Mouse (Mus musculus): ENCODE results near the gene Defb35. TPM values are rescaled to one million over a fixed set of nuclear protein-coding genes. Genes with fewer than 3 reads are reported as not detected.

Gene Defb35
- polyA plus RNA-seq, 1 experiment from 2014 or later: not detected

DNA sequence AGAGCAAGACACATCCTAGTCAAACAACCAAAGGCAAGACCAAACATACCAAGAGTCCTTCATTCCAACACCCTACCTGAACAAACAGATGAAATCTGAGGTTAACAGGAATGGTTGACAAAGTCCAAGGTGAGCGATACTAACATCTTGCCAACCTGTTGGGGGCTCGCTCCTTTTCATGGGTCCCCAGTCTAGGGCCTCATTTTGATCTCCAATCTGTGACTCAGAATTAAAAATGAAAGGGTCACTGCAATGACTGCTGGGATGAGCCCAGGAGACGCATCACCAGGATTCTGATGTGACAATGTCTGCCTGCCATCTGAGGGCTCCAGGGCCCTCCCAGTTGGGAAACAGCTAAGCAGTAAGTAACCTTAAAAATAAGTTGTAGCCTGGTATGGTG lies 31.3 kb downstream of the Defb35 start, which contains the start of gene Ccdc70:
Gene Ccdc70, plus strand, starts transcription at position 301 of the 400 bp plus-strand sequence.
- no peak for TF ChIP-seq CTCF (IDR thresholded peaks at IDR 0.05; ENCODE audit: low read depth)
- Histone ChIP-seq H3K27ac (ENCODE audit: low read depth, low read length) (no peak within 1 kb of the TSS), H3K4me3 (ENCODE audit: low read depth, low read length) (no peak within 1 kb of the TSS), H3K36me3 (ENCODE audit: control insufficient read depth, insufficient read depth) (no peaks in the 10 kb centered on the region), H3K4me1 (replicated peaks; ENCODE audit: control insufficient read depth, insufficient read depth, low read length) (no peaks in the 10 kb centered on the region), H3K4me2 (replicated peaks; ENCODE audit: low read depth) (no peak within 1 kb of the TSS), H3K27me3 (replicated peaks; ENCODE audit: control insufficient read depth, insufficient read depth, low read length) (no peaks in the 10 kb centered on the region), H3K9me3 (ENCODE audit: control insufficient read depth) (no peaks in the 10 kb centered on the region), H3K9ac (ENCODE audit: low read depth, low read length) (no peak within 1 kb of the TSS)
- 79% methylated on average over 3 of the region's 3 CpGs for WGBS
- ATAC-seq: no peak

DNA sequence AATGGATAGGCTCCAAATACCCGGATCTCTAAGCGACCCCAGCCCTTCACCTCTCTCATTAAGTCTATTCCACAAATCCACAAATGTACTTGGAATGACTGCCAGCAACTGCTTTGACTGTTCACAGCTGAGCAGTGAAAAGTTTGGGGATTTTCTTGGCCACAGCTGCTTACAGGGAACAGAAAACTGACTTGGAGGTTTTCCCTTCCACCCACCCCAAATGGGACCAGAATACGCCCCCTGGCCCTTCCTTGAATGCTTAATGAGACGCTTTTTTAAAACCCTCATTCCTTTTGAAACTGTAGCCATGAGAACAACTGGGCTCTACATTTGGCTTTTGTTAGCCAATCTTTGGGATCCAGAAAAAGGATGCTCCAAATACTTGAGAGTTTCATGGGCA lies 40.0 kb downstream of the Defb35 start:
- Histone ChIP-seq H3K9ac (ENCODE audit: low read depth, low read length) (no peak overlapping the region), H3K4me2 (replicated peaks; ENCODE audit: low read depth) (no peak overlapping the region), H3K4me3 (ENCODE audit: low read depth, low read length) (no peak overlapping the region), H3K27me3 (replicated peaks; ENCODE audit: control insufficient read depth, insufficient read depth, low read length) (no peaks in the 10 kb centered on the region), H3K9me3 (ENCODE audit: control insufficient read depth) (no peaks in the 10 kb centered on the region), H3K36me3 (ENCODE audit: control insufficient read depth, insufficient read depth) (no peaks in the 10 kb centered on the region), H3K27ac (ENCODE audit: low read depth, low read length) (no peak overlapping the region), H3K4me1 (replicated peaks; ENCODE audit: control insufficient read depth, insufficient read depth, low read length) (no peaks in the 10 kb centered on the region)
- WGBS: 61% methylated on average over 4 of the region's 4 CpGs
- TF ChIP-seq CTCF (IDR thresholded peaks at IDR 0.05; ENCODE audit: low read depth): no peak
- no peak for ATAC-seq

DNA sequence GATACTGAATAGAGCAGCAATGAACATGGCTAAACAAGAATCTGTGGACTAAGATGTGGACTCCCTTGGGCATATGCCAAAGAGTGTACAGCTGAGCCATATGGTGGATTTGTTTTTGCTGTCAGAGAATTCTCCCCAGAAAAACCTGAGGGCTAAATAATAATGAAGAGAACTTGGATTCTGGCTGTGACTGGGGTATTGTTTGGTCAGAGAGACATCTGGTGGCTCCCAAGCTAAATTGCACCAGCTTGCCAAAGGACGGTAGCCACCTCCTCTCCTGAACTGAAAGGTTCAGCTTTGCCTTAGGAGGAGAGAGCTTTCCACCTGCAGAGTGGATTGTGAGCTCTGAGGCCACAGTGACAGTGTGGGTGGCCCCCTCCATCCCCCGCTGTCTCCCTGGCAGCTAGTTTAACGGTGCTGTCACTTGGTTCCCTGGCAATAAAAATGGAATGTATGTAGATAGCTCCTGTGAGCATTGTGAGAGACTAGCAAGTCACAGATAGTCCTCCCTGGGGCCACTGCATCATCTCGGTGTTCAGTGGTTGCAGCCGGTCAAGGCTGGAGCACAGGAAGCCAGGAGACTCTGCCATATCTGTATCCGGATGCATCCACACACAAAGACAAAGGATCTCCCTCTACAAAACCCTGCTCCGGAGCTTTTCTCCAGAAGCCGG lies 43.6 kb downstream of the Defb35 start:
- Histone ChIP-seq H3K4me3 (ENCODE audit: low read depth, low read length) (no peak overlapping the region), H3K4me2 (replicated peaks; ENCODE audit: low read depth) (no peak overlapping the region), H3K4me1 (replicated peaks; ENCODE audit: control insufficient read depth, insufficient read depth, low read length) (no peaks in the 10 kb centered on the region), H3K27ac (ENCODE audit: low read depth, low read length) (no peak overlapping the region), H3K27me3 (replicated peaks; ENCODE audit: control insufficient read depth, insufficient read depth, low read length) (no peaks in the 10 kb centered on the region), H3K36me3 (ENCODE audit: control insufficient read depth, insufficient read depth) (no peaks in the 10 kb centered on the region), H3K9me3 (ENCODE audit: control insufficient read depth) (no peaks in the 10 kb centered on the region), H3K9ac (ENCODE audit: low read depth, low read length) (no peak overlapping the region)
- TF ChIP-seq CTCF (IDR thresholded peaks at IDR 0.05; ENCODE audit: low read depth): peak; percentile 49
- WGBS: 54% methylated on average over 8 of the region's 8 CpGs
- no peak for ATAC-seq

Other genes with a start within 250 kb of the Defb35 start
- 0.69 and 1.0 TPM in 2 replicates for gene AY761184, start 234.7 kb upstream of the Defb35 start, polyA plus RNA-seq (2015; fragmentation: Nextera tagmentation; extraction: Ambion mirVana)
- 749 and 750 TPM in 2 replicates for gene Defa24, start 203.9 kb upstream of the Defb35 start, polyA plus RNA-seq (2015; fragmentation: Nextera tagmentation; extraction: Ambion mirVana)
- not detected in 2 replicates for gene Defb50, start 114.8 kb upstream of the Defb35 start, polyA plus RNA-seq (2015; fragmentation: Nextera tagmentation; extraction: Ambion mirVana)
- gene Defb2, start 98.4 kb upstream of the Defb35 start, polyA plus RNA-seq (2015; fragmentation: Nextera tagmentation; extraction: Ambion mirVana): not detected in 2 replicates
- gene Defb10, start 79.5 kb upstream of the Defb35 start, polyA plus RNA-seq (2015; fragmentation: Nextera tagmentation; extraction: Ambion mirVana): not detected in 2 replicates
- gene Defb9, start 52.9 kb upstream of the Defb35 start, polyA plus RNA-seq (2015; fragmentation: Nextera tagmentation; extraction: Ambion mirVana): not detected in 2 replicates
- not detected in 2 replicates for gene Defb11, start 31.9 kb upstream of the Defb35 start, polyA plus RNA-seq (2015; fragmentation: Nextera tagmentation; extraction: Ambion mirVana)
- gene Defb15, start 5.6 kb upstream of the Defb35 start, polyA plus RNA-seq (2015; fragmentation: Nextera tagmentation; extraction: Ambion mirVana): not detected in 2 replicates
- gene Defb13, start 8.4 kb downstream of the Defb35 start, polyA plus RNA-seq (2015; fragmentation: Nextera tagmentation; extraction: Ambion mirVana): not detected in 2 replicates
- gene Fam90a1a, start 20.4 kb downstream of the Defb35 start, polyA plus RNA-seq (2015; fragmentation: Nextera tagmentation; extraction: Ambion mirVana): not detected in 2 replicates
- not detected in 2 replicates for gene Ccdc70, start 31.4 kb downstream of the Defb35 start, polyA plus RNA-seq (2015; fragmentation: Nextera tagmentation; extraction: Ambion mirVana)
- 3.0 and 3.9 TPM in 2 replicates for gene Atp7b, start 122.0 kb downstream of the Defb35 start, polyA plus RNA-seq (2015; fragmentation: Nextera tagmentation; extraction: Ambion mirVana)
- 12.1 and 12.4 TPM in 2 replicates for gene Alg11, start 122.4 kb downstream of the Defb35 start, polyA plus RNA-seq (2015; fragmentation: Nextera tagmentation; extraction: Ambion mirVana)
- 0.14 and 0.21 TPM in 2 replicates for gene Nek5, start 186.7 kb downstream of the Defb35 start, polyA plus RNA-seq (2015; fragmentation: Nextera tagmentation; extraction: Ambion mirVana)
- 5.2 and 5.5 TPM in 2 replicates for gene Nek3, start 228.1 kb downstream of the Defb35 start, polyA plus RNA-seq (2015; fragmentation: Nextera tagmentation; extraction: Ambion mirVana)
- 12.0 and 12.9 TPM in 2 replicates for gene Ckap2, start 247.5 kb downstream of the Defb35 start, polyA plus RNA-seq (2015; fragmentation: Nextera tagmentation; extraction: Ambion mirVana)

All from intestine, postnatal 0 days (tissue).